Mouse (Mus musculus) thymus, postnatal 36 days (tissue): ENCODE results near the gene Map2k5.

Experiments used
- DNase-seq, 2 experiments: peaks; one replicate each; pipeline ENCODE4 v3.0.0; 2022; ENCODE audit warnings: mixed read lengths in 2 of 2

The Map2k5 gene

GRCm38 (mm10) chr9:63144502-63145248 lies 233.0 kb downstream of the Map2k5 start:
- no peak for DNase-seq

- no peak for DNase-seq
Observed at GRCm38 (mm10) chr9:63143641-63144501, 233.8 kb downstream of the Map2k5 start.

GRCm38 (mm10) chr9:63143227-63143626 lies 234.5 kb downstream of the Map2k5 start:
- no peak for DNase-seq

GRCm38 (mm10) chr9:63142335-63143036 lies 235.2 kb downstream of the Map2k5 start:
- no peak for DNase-seq

- DNase-seq, result no peak
Observed at GRCm38 (mm10) chr9:63141641-63142334, 235.9 kb downstream of the Map2k5 start.

DNA sequence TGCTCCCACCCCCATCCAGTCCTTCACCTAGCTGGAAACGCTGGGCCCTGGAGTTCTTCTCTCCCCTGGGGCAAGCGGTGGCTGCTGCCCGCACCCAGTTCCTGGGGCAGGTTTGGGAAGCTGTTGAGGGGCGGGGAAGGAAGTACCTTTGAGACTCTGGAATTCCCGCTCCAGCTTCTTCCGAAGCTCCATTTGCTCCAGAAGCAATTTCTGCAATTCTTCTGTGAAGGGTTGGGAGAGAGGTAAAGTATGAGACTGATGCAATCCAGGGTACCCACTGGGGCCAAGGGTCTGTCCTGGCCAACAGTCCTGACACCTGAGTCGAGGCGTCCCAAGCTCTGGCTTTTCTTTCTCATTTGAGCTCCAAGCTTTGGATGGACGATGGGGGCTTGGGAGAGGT lies 237.5 kb downstream of the Map2k5 start:
- no peak for DNase-seq

GRCm38 (mm10) chr9:63139661-63140060 lies 238.0 kb downstream of the Map2k5 start:
- DNase-seq, result no peak

DNA sequence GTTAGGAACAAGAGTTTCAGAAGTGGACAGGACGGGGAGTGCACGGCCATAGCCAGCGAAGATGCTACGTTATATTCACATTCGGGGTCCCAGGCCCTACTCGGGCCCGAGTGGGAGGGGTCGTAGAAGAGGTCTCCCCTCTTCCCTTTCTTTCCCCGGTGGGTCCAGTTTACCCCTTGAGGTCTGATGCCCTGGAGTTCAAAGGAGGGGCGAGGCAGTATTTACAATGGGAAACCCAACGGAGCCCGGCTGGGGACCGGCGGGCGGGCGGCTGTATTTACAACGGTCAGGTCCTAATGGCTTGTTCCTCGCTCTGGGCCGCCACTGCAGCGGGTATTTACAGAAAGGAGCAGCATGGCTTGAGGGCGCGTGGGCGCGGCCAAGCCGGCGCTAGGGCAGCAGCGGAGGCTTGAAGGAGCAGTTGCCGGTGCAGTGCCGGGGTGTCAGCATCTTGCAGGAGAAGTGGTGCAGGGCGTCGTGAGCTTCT lies 239.2 kb downstream of the Map2k5 start:
- no peak for DNase-seq

DNA sequence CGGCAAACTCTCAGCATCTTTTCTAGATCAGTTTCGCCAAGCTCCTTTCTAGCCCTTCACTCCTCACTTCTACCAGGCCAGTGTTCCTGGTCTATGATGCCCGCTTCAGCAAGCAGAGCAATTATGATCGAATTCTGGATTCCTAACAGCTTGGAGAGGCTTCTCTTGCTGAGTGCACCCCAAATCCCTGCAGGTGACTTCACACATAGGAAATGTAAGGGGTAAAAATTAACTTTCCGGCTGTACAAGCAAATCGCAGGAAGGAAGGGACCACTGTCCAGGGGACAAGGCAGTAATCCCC lies 240.1 kb downstream of the Map2k5 start:
- DNase-seq, result no peak

DNA sequence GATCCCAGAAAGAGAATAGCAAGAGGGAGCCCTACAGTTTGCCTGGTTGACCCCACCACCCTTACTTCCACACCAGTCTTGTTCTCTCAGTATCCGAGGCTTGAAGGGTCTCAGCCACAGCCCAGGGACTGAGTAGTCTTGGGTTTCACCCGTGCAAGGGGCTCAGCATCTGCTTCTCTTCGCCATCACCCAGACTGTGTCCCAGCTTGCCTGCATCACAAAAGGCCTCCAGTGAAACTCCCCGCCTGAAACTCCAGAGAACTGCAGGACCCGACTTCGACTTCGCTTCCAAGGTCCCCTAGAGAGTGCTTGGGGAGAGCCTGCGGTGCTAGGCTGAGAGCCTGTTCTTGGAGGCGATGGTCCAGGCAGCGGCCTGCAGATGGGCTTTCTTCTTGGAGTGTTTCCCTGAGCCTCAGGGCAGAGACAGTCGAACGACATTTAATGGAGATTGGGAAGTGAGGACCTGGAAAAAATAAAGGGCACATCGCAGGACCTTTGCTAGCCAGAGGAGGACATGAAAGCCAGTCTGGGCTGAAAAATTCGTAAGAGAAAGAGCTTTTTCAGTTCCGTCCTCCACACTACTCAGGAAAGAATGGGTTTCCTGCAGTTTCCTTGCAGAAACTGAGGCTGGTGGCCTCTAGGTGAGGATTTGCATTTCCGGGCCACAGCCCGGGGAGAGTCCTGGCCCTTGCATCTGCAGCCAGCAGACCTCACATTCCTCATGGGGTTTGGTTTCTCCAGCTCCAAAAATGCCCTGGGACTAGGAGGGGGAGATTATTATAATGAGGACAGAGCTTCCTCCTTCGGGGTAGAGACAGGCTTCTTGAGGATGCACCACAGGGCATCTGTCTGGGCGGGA lies 240.7 kb downstream of the Map2k5 start:
- DNase-seq, result no peak

DNA sequence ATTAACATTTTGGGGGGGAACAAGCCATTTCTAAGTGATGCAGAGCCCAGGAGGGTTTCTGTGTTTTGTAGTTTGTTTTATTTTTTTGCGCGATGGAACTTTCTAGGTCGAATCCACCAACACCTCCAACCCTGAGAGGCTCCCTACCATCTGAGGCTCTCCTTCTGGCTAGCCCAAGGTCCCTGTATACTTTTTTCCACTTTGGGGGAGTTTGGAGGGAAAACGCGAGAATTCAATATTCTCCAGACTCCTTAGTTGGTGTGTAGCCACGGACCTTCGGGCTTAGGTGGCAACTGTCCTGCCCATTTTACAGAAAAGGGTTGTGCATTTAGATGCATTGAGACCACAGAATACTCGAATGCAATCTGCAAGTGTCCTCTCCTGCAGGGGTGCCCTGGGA lies 241.5 kb downstream of the Map2k5 start:
- no peak for DNase-seq

GRCm38 (mm10) chr9:63135801-63136200 lies 241.9 kb downstream of the Map2k5 start:
- DNase-seq, result peak; percentile 45 to 51

GRCm38 (mm10) chr9:63135356-63135755 lies 242.3 kb downstream of the Map2k5 start:
- DNase-seq, result no peak

- DNase-seq, result no peak
Observed at GRCm38 (mm10) chr9:63133659-63134058, 244.0 kb downstream of the Map2k5 start.

- peak; percentile 92 to 95 for DNase-seq
Observed at GRCm38 (mm10) chr9:63132673-63133601, 244.8 kb downstream of the Map2k5 start.

DNA sequence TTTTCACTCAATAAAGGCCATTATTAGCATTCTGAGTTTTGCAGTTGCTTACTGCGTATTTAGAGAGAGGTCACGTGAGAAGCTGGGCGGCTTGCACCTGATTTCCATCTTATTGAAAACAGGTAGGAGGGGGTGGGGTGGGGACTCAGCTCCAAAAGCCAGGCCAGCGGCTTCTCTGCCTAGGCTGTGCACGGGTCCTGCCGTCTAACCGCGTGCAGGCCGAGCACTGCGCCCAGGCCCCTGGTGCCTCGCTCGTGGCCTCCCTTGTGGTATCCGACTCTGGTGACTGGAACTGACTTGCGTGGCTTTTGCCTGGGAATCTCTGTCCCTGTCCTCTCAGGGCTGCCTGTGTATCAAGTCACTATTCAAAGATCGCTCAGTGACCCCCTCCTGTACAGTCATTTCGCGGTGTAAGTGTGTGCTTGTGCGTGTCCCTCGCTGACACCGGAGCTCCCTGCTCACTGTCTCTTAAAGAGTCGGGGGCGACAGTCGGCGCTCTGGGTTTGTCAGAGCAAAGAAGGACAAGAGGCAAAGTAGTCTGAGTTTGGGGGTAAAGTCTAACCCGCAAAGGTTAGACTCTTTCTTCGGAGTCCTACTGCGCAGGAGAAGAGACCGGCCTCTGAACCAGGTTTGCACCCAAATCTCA lies 245.6 kb downstream of the Map2k5 start:
- peak; percentile 43 to 48 for DNase-seq

DNA sequence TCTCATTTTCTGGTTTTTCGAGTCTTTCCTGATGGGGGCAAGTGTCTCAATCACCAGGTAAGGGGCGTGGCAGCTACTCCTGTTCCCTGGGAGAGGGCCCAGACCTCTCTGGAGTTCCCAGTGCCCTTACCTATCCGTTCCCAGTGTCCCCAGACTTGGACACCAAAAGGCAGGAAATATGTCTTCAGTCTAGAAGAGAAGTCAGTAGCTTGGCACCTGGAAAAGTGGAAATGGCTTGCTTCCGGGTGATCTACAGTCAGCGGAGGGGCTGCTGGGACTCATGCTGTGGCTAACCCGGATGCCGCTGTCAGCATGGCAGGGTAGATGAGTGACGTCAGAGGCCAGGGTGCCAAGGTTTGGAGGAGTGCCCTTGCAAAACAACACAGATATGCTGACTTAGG lies 248.1 kb downstream of the Map2k5 start:
- DNase-seq, result no peak

- no peak for DNase-seq
Observed at GRCm38 (mm10) chr9:63124512-63124911, 253.2 kb downstream of the Map2k5 start.

DNA sequence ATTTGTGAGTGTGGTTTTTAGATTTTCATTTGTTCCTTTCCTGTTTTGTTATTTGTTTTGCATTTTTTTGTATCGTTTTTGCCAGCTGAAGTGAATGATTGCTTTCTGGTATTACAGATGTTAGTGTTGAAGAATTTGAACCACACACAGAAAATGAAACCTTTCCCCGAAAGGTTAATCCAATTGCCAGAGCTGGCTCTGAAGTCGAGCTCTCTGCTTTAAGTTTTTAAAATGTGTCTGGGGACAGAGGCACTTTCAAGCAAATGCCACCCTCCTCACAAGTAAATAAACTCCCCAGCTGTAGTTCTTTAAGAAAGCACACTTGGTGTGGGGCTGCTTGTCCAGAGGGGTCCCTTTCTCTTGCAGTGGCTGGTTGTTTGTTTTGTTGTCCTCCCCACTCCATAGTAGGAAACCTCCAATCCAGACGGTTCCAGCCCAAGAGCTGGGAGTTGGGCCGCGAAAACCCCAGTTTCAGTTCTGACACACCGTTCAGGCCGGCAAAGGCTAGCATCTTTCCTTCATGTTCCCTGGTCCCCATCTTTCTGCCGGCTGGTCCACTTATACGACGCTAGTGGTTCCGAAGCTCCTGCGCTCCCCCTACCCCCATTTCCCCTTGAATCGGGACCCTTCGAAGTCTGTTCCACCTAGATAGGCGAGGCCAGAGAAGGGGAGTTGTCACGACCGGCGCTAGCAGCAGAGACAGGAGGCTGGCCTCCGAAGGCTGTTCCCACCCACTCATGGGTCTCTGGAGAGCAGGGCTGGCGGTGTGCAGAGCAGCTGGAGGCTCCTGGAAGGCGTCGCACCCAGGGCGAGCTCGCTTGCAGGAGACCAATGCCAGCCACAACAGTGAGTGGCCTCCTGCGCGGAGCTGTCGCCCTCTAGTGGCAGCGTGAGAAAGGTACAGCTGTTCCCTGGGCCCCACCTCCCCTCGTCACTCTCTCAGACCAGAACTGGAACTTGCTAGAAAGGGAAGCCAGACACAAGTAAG lies 254.0 kb downstream of the Map2k5 start:
- peak; percentile 85 to 87 for DNase-seq
